Mouse (Mus musculus) embryonic facial prominence, embryonic 14.5 days (tissue): ENCODE data around the gene Sbf2. TPM values are rescaled to one million over a fixed set of nuclear protein-coding genes. Genes with fewer than 3 reads are reported as not detected.
"Not testable (repeated sequence)": the region's sequence is repeated elsewhere in the genome, so short reads cannot be mapped to it uniquely, and the experiment has no call there.

Experiments used
- ATAC-seq: fragments of 200-750 bp; cut with Nextera tagmentation; 2 replicates; pipeline ENCODE4 v1.8.0; 2017; ENCODE audit warnings: low read depth, moderate number of reproducible peaks, moderate TSS enrichment
- DNase-seq: peaks from one replicate; pipeline ENCODE4 v3.0.0-alpha.2; 2015; ENCODE audit warnings: low spot score
- H3K27ac ChIP-seq: fragments of 300-500 bp; sonication (generic); replicated peaks from 2 replicates; pipeline ENCODE4 v1.5.1; 2014; ENCODE audit warnings: low read depth, mild to moderate bottlenecking, low read length, moderate library complexity
- H3K27me3 ChIP-seq: fragments of 300-500 bp; sonication (generic); replicated peaks from 2 replicates; pipeline ENCODE4 v1.6.1; 2014; ENCODE audit warnings: low read length; ENCODE audit not compliant: control insufficient read depth, insufficient read depth
- H3K36me3 ChIP-seq: fragments of 300-500 bp; sonication (generic); 2 replicates; pipeline ENCODE4 v1.6.1; 2014; ENCODE audit warnings: low read length, mixed read lengths; ENCODE audit not compliant: control insufficient read depth, insufficient read depth
- H3K4me1 ChIP-seq: fragments of 300-500 bp; sonication (generic); 2 replicates; pipeline ENCODE4 v1.6.1; 2014; ENCODE audit warnings: antibody characterized with exemption, low read length; ENCODE audit not compliant: control insufficient read depth, insufficient read depth
- H3K4me2 ChIP-seq: fragments of 300-500 bp; sonication (generic); 2 replicates; pipeline ENCODE4 v1.6.1; 2014; ENCODE audit warnings: low read depth, mild to moderate bottlenecking, low read length, moderate library complexity, mixed read lengths
- H3K4me3 ChIP-seq: fragments of 300-500 bp; sonication (generic); 2 replicates; pipeline ENCODE4 v1.5.1; 2014; ENCODE audit warnings: low read depth, mild to moderate bottlenecking, low read length
- H3K9ac ChIP-seq: fragments of 300-500 bp; sonication (generic); 2 replicates; pipeline ENCODE4 v1.6.1; 2014; ENCODE audit warnings: low read depth, mild to moderate bottlenecking, low read length, moderate library complexity, mixed read lengths
- H3K9me3 ChIP-seq: fragments of 300-500 bp; sonication (generic); 2 replicates; pipeline ENCODE4 v1.6.1; 2016; ENCODE audit warnings: low read length; ENCODE audit not compliant: control insufficient read depth
- WGBS: fragments of 180-500 bp; shearing (Covaris S2); extraction: QIAGEN DNeasy Blood & Tissue Kit; methylation state at CpG from one replicate; pipeline ENCODE4 v1.1.7; 2014; 5-methylcytosine and 5-hydroxymethylcytosine counted together
- polyA plus RNA-seq: library from polyadenylated mRNA; unstranded; fragments of >200 nt; fragmentation: Nextera tagmentation; extraction: Ambion mirVana; gene quantifications from 2 replicates; pipeline ENCODE4 v1.2.1, GENCODE M21; 2014

The Sbf2 gene
- polyA plus RNA-seq, 1 experiment from 2014 or later = 24.8 TPM

DNA sequence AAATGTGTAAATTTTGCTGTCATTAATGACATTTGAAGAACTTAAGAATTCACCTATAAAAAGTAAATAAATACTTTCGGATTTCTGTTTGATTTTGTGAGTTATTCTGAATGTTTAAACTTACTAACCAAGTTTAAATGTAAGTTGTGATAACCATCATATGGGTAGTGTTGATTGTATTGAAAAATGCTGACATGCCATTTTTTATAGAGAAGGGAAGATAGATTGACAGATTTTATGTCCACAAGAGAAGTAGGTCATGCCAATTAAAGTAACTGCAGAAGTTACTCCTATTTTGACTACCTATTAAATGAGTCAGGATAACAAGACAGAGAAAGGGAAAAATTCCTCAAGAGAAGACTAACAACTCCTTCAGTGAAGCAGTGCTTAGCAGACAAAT lies 53.1 kb downstream of the Sbf2 start:
- no peak for ATAC-seq
- no peak overlapping the region for H3K27ac ChIP-seq
- H3K4me1 ChIP-seq = no peaks in the 10 kb centered on the region
- no peak for DNase-seq
- no peaks in the 10 kb centered on the region for H3K27me3 ChIP-seq
- H3K9me3 ChIP-seq = no peaks in the 10 kb centered on the region
- H3K4me2 ChIP-seq = no peak overlapping the region
- WGBS = 88% methylated on average over 1 of the region's 1 CpGs
- H3K4me3 ChIP-seq = no peak overlapping the region
- H3K36me3 ChIP-seq = 0 out of 2 replicates have a peak, but pooled peaks cover 5% of the 10 kb centered on the region
- H3K9ac ChIP-seq = no peak overlapping the region

GRCm38 (mm10) chr7:110557001-110557400 lies 57.7 kb downstream of the Sbf2 start:
- no peak overlapping the region for H3K4me2 ChIP-seq
- ATAC-seq = no peak

DNA sequence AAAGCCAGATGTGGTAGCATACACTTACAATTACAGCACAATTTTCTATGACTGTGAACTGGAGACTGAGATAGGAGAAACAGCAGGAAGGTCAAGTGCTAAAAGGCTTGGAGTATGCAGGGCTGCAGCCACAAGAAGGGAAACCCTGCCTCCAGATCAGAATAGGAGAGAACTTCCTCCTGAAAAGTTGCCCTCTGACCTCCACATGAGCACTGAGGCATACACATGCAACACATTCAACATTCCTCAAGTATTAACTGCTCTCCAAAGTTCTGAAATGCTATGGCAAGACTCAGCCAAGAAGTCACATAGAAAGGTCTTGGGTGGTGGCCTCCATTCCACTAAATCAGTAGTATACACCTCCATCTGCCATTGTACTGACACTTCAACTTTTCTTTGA lies 58.5 kb downstream of the Sbf2 start:
- H3K9me3 ChIP-seq = no peaks in the 10 kb centered on the region
- ATAC-seq (no peak), DNase-seq (peak; percentile 9)
- no peak overlapping the region for H3K9ac ChIP-seq
- H3K36me3 ChIP-seq = 0 out of 2 replicates have a peak, but pooled peaks cover 5% of the 10 kb centered on the region
- H3K4me1 ChIP-seq = 0 out of 2 replicates have a peak, but pooled peaks cover 5% of the 10 kb centered on the region
- no peak overlapping the region for H3K4me2 ChIP-seq
- H3K27ac ChIP-seq = no peak overlapping the region
- no peaks in the 10 kb centered on the region for H3K27me3 ChIP-seq
- no peak overlapping the region for H3K4me3 ChIP-seq

More at GRCm38 (mm10) chr7:110557001-110557400, 57.7 kb downstream of the Sbf2 start:
- Histone ChIP-seq H3K4me1 (no peaks in the 10 kb centered on the region), H3K27ac (no peak overlapping the region), H3K27me3 (no peaks in the 10 kb centered on the region), H3K9me3 (no peaks in the 10 kb centered on the region), H3K4me3 (no peak overlapping the region), H3K9ac (no peak overlapping the region), H3K36me3 (0 out of 2 replicates have a peak, but pooled peaks cover 5% of the 10 kb centered on the region)
- no peak for DNase-seq

DNA sequence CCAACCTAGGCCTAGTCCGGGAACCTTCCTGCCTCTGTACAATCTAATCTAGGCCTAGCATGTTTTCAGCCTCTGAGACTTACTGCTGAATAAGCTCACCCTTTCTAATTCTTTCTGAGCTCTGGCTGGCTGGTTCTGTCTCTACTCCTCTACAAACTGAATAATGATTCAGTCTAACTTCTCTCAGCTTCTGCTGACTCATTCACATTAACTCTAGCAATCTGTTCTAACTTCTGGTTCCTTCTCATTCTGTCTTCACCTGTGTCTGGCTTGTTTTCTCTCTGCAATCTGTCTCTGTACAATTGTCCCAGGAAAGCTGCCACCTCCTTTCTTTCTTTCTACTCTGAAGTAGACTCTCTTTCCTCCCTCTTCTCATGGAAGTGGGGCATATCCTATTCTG lies 59.5 kb downstream of the Sbf2 start:
- no peak overlapping the region for H3K4me3 ChIP-seq
- no peak overlapping the region for H3K27ac ChIP-seq
- 0 out of 2 replicates have a peak, but pooled peaks cover 7% of the 10 kb centered on the region for H3K4me1 ChIP-seq
- no peaks in the 10 kb centered on the region for H3K9me3 ChIP-seq
- H3K4me2 ChIP-seq = no peak overlapping the region
- WGBS = 94% methylated on average over 1 of the region's 1 CpGs
- ATAC-seq (no peak), DNase-seq (no peak)
- H3K27me3 ChIP-seq = no peaks in the 10 kb centered on the region
- 0 out of 2 replicates have a peak, but pooled peaks cover 5% of the 10 kb centered on the region for H3K36me3 ChIP-seq
- no peak overlapping the region for H3K9ac ChIP-seq

GRCm38 (mm10) chr7:110548268-110548667 lies 66.5 kb downstream of the Sbf2 start:
- H3K4me2 ChIP-seq = no peak overlapping the region
- H3K27ac ChIP-seq = no peak overlapping the region
- no peaks in the 10 kb centered on the region for H3K36me3 ChIP-seq
- no peaks in the 10 kb centered on the region for H3K9me3 ChIP-seq
- no peak for ATAC-seq
- H3K27me3 ChIP-seq = no peaks in the 10 kb centered on the region
- no peak overlapping the region for H3K4me3 ChIP-seq
- WGBS = 91% methylated on average over 1 of the region's 1 CpGs
- H3K9ac ChIP-seq = no peak overlapping the region
- peak; percentile 51 for DNase-seq
- H3K4me1 ChIP-seq = 0 out of 2 replicates have a peak, but pooled peaks cover 7% of the 10 kb centered on the region

DNA sequence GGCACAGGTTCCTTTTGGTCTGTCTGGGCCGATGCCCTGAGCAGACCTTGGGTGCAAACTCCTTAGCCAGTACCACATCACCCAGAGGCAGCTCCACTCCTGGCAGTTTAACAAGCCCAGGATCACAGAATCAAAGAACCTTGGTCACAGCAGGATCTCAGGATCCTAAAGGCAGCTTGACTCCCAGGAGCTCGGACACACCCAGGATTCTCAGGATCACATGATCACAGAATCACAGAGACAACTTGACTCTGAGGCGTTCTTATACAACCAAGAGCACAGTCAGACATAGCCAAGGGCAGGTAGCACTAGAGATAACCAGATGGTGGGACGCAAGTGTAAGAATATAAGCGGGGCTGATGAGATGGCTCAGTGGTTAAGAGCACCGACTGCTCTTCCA lies 71.4 kb downstream of the Sbf2 start:
- WGBS = 93% methylated on average over 5 of the region's 6 CpGs
- no peak overlapping the region for H3K4me2 ChIP-seq
- H3K27me3 ChIP-seq = no peaks in the 10 kb centered on the region
- H3K27ac ChIP-seq = no peak overlapping the region
- H3K9me3 ChIP-seq = no peaks in the 10 kb centered on the region
- ATAC-seq = no peak
- H3K9ac ChIP-seq = no peak overlapping the region
- no peak overlapping the region for H3K4me3 ChIP-seq
- no peaks in the 10 kb centered on the region for H3K36me3 ChIP-seq
- no peaks in the 10 kb centered on the region for H3K4me1 ChIP-seq
- no peak for DNase-seq

GRCm38 (mm10) chr7:110539266-110539665 lies 75.5 kb downstream of the Sbf2 start:
- Histone ChIP-seq H3K4me2 (no peak overlapping the region), H3K36me3 (no peaks in the 10 kb centered on the region), H3K27me3 (no peaks in the 10 kb centered on the region), H3K4me3 (no peak overlapping the region), H3K9ac (no peak overlapping the region), H3K4me1 (no peaks in the 10 kb centered on the region), H3K9me3 (no peaks in the 10 kb centered on the region), H3K27ac (no peak overlapping the region)
- DNase-seq (peak; percentile 20), ATAC-seq (no peak)
- 39% methylated on average over 2 of the region's 2 CpGs for WGBS

GRCm38 (mm10) chr7:110530295-110530694 lies 84.4 kb downstream of the Sbf2 start:
- not testable (repeated sequence) for H3K27me3 ChIP-seq, H3K27ac ChIP-seq, H3K9ac ChIP-seq, H3K4me3 ChIP-seq, DNase-seq, H3K4me2 ChIP-seq, H3K36me3 ChIP-seq, H3K9me3 ChIP-seq, ATAC-seq
- H3K4me1 ChIP-seq = 0 out of 2 replicates have a peak, but pooled peaks cover 13% of the 10 kb centered on the region

DNA sequence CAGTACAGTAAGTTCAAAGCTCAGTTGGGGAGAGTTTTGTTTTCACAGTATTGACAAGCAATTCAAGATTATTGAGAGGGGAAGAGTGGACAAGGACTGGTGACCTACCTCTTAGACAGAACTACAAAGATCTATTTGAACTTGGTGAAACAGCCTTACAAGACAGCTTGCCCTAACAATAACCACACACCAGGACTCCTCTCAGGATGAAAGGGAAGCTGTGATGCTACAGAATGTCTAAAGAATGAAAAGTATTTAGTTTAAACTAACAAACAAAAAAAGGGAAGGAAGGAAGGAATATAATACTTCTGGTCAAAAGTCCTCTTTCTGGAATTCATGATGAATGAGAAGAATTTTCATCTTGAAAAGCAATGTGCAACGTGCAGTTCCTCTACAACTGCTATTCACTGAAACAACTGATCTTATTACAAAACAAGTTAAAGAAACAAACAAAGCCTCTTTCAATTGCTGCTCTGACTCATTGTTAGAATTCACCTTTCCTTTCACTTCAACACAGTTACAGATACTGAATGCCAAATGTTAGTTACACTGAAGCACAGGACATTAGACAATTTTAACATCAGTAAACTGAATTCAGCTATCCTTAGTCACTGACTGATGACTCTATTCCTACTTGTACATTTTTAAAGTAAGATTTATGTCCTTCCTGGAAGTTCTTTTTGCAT lies 89.5 kb downstream of the Sbf2 start:
- Histone ChIP-seq H3K9ac (no peak overlapping the region), H3K9me3 (no peaks in the 10 kb centered on the region), H3K36me3 (no peaks in the 10 kb centered on the region), H3K27me3 (no peaks in the 10 kb centered on the region), H3K4me1 (peaks cover 17% of the 10 kb centered on the region; the same call in 1 of the 2 replicates), H3K27ac (no peak overlapping the region), H3K4me2 (no peak overlapping the region), H3K4me3 (no peak overlapping the region)
- 36% methylated on average over 1 of the region's 1 CpGs for WGBS
- ATAC-seq (no peak), DNase-seq (no peak)
